Mouse (Mus musculus) heart, postnatal 0 days (tissue): ENCODE results near the gene Pdss2.

Source experiments
- CTCF ChIP-seq: IDR thresholded peaks from 2 replicates; pipeline ENCODE4 v1.5.1; 2016; ENCODE audit warnings: antibody characterized with exemption, control low read depth, low read depth
- EP300 ChIP-seq: IDR thresholded peaks from 2 replicates; pipeline ENCODE4 v1.6.1; 2016; ENCODE audit warnings: antibody characterized with exemption, low read depth

DNA sequence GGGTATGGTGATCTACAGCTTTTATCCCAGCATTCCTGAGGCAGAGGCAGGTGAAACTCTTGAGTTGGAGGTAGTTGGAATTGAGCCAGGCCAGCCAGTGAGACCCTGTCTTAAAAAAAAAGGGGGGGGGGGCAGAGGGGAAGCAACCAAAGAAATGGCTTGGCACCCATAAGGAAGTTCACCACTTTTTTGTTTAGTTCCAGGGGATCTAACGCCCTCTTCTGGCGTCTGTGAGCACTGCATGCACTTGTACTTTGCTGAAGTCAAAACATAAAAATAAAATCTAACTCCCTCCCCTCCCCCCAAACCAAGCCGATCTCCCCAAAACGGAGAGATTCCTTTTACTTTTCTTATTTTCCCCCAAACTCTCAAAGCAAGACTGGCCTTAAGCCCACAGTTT lies 254.1 kb downstream of the Pdss2 start:
- peak; percentile 45; the same call in 1 of the 2 replicates for TF ChIP-seq CTCF
- no peak for TF ChIP-seq EP300
